Mouse (Mus musculus) thymus, postnatal 25 days (tissue): ENCODE measurements around the gene AL732309.1.
A peak's percentile ranks its signal among the peaks of the same experiment; 100 is the strongest.

Source experiments
- DNase-seq: peaks from one replicate; pipeline ENCODE4 v3.0.0; 2022

Gene AL732309.1

DNA sequence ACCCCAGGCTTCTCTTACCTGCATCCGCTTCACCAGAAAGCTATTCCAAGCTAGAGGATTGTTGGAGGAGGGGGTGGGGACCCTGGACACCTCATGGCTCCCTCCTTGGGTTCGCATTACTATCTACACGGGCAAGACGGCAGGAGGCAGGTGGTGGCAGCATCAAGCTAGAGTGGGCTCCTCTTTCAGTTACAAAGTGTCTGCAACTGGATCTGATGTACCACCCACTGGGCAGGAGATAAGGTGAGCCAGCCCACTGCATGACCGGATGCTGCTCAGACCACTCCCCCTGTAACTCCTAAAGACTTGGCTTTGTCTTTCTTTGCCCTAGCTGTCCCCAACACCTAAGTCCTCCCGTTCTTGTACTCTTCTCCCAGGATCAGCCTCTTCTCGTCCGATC is 10.0 kb downstream of the AL732309.1 start, which contains the start of gene Rnf224:
Gene Rnf224 (minus strand): TSS at position 174 of the 400 bp plus-strand sequence.
- no peak for DNase-seq

DNA sequence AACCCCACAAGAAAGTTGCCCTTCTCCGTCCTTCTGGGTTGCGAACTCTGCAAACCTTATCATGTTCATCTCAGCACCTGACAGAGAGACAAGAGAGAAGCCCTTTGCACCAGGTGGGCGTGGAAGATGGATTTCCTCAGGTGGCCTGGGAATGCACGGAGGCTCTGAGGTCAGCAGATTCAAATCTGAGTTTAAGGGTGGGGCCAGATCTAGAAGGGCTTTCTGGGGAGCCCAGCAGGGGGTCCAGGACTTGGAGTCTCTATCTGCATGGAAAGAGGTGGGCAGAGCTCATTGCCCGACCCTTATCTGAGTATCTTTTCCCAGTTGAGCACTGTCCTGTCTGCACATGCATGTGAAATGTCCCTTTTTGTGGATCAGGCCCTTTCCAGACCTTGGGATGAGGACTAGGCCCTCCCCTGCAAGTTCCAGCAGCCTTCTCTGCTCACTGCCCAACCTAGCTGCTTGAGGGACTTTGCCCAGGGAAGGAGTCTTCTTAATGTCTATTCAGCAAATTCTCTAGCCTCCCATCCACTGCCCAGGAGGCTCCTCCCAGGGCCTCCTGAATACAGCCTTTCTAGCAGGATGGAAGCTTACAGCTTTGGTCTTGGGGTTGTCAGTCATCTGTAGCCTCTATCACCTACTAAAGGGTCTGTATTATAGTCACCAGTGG is 12.0 kb downstream of the AL732309.1 start:
- DNase-seq, result no peak

DNA sequence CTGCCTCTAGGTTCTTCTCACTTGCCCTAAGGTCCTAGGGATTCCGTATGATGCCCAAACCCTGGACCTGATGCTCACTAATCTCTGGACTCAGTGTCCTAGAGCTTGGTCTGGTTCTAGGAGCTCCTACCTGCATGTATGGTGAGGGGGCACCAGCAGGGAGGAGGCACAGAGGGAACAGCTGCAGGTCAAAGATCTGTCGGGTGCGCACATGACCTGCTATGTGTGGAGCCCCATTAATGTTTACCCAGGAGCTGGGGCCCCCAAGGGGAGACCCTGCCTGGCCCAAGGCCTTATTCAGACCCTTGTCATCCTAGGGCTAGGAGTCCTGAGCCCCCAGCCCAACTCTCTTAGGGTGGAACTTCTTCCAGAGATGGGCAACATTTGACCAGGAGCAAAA is 12.6 kb downstream of the AL732309.1 start, which contains the start of gene Slc34a3:
Gene Slc34a3 (minus strand): TSS at position 315 of the 400 bp plus-strand sequence.
- DNase-seq, result no peak

DNA sequence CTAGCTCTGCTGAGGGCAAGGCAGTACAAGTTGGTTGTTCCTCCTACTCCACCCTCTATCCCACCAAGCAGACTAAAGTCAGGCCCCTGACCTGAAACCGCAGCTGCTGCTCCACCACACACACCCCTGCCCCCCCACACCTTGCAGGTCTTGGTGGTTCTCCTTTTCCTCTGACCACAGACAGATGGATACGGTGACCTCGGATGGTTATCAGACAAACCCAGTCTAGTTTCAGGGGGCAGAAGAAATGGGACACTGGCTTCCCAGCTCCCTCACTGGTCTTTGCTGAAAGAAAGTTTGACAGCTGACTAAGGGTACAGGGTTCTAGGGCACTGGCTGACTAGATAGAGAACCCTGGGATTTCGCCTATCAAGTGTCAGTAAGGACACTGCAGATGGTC is 13.2 kb downstream of the AL732309.1 start:
- DNase-seq, result no peak

DNA sequence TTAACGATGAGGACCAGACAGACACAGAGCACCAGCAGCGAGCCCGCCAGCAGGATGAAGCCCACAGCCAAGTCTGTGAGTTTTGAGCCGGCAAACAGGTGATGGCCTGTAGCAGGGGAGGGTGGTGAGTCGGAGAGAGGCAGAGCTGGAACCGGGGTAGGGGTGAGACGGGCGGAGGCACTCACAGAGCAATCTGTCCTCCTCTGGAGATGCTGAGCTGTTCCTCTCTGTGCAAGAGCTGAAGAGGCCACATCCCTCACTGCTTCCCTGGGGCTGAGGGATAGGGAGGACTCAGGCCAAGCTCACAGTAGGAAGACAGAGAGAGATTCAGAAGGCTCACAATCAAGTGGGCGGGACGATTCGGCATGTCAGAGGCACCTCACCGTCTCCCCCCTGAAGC is 15.6 kb downstream of the AL732309.1 start:
- no peak for DNase-seq

DNA sequence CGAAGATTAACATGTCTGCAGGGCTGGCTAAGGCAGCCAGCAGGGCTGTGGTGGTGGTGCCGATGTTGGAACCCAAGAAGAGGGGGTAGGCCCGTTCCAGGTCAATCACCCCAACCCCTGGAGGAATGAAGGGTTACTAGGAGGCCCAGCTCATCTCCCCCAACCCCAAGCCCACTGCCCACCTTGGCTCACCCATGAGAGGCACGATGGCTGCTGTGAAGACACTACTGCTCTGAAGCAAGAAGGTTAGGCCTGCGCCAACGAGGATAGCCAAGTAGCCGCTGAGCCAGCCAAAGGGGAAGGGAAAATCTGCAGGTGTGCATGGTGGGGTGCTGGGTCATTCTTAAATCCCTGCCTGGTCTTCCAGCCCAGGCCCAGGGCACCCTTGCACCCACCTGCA is 16.1 kb downstream of the AL732309.1 start:
- no peak for DNase-seq

DNA sequence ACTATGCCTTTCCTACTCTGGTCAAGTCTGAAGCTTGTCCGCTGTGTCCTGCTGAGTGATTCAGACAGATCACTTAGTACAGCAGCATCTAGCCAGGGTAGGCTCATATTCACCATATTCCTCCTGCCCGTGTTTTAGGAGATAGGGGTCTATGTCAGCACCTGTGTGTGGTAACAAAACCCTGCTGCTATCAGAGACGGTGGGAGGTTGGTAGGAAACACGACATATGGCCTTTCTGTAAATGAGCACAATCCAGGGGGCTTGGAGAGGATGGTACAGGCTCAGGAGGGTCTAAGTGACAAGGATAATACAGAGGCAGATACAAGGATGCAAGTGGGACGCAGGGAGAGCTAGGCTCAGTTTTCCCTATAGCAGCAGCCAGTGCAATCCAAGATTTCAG is 17.1 kb downstream of the AL732309.1 start:
- no peak for DNase-seq

DNA sequence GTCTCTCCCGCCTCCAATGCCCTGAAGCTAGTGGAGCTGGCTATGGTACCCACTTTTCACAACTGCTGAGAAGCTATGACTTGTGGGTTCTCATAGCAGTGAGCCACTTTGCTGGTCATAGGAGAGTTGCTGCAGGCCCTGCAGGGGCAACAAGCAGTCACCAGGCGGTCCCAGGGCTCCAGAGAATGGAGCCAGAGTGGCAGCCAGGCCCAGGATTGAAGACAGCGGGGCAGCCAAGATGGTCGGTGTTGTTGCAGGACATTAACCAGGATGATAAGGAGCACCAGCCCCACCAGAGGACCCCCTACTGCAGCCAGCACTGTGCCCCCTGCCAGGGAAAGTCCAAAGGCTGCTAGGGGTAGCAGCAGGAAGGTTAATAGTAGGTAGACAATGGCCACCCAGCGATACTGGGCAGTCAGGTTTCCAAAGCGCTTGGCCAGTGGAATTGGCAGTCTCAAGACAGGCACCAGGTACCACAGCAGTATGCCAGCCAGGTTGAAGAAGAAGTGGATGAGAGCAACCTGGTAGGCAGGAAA is 17.6 kb downstream of the AL732309.1 start:
- DNase-seq, result no peak

DNA sequence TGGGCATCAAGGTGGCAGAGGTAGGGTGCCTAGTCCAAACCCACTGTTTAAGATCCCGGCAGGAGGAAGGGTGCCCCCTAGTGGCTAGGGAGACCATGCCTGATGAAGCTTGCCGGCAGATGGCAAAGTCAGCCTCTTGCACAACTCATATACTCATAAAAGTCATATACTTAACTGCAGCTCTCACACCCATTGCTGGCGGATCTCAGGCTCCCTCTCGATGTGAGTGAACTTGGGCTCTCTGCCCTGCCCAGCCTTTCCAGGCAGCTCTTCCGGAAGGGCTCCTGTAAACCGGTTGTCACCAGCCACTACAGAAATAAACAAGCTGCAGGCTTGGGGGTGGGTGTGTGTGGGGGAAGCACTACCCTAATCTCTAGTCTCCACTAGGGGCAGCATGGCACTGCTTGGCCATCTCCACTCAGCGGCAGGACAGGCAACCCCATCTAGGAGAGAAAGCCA is 18.2 kb downstream of the AL732309.1 start:
- DNase-seq, result peak; percentile 88

DNA sequence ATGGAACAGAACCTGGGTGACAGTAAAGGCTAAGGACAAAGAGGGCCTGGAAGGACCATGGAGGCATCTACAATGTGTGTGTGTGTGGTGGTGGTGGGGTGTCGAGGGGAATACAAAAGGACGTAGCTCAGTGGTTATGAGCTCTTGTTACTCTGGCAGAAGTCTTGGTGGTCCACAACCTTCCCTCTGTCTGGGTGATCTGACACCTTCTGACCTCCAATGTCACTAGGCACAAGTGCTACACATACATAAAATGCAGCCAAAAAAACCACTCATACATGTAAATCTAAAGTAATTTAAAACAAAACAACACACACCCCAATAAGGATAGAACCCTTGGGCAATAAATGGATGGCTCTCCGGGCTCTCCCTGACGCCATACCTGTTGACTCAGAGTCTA is 19.3 kb downstream of the AL732309.1 start:
- no peak for DNase-seq

DNA sequence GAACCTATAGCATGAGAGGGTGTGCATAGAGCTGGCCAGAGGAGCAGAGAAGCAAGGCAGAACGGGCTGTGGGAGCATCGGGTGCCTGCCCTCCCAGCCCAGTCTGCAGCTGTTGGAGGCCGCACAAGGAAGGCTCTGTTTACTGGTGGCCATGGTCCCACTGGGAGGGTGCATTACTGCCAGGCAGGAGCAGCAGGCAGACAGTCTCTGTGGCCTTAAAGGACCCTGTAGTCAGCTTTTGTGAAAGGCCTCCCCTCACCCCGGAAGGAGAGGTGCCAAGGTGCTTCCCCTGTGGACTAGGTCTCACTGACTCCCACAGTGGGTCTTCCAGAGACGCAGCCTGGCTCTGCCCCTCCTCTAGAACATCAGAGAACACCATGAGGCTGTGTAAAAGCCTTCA is 19.8 kb downstream of the AL732309.1 start:
- DNase-seq, result no peak

DNA sequence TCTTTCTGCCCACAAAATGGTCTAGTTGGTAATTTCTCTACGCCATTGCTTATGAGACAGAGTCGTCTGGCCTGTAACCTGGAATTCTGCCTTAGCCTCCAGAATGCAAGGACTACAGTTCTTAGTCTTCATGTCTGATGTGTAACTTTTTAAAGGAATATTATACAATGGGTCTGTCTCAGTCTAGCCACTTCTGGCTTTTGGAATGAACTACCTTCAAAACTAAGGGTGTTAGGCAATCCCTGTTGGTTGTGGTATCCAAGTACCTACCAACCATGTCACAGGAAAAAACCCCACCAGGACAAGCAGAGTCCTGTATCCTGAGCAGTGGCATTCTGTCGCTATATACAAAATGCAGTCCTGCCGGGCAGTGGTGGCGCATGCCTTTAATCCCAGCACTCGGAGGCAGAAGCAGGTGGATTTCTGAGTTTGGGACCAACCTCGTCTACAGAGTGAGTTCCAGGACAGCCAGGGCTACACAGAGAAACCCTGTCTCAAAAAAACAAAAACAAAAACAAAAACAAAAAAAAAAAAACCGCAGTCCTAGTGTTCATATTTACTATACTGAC is 20.8 kb downstream of the AL732309.1 start:
- DNase-seq, result no peak

DNA sequence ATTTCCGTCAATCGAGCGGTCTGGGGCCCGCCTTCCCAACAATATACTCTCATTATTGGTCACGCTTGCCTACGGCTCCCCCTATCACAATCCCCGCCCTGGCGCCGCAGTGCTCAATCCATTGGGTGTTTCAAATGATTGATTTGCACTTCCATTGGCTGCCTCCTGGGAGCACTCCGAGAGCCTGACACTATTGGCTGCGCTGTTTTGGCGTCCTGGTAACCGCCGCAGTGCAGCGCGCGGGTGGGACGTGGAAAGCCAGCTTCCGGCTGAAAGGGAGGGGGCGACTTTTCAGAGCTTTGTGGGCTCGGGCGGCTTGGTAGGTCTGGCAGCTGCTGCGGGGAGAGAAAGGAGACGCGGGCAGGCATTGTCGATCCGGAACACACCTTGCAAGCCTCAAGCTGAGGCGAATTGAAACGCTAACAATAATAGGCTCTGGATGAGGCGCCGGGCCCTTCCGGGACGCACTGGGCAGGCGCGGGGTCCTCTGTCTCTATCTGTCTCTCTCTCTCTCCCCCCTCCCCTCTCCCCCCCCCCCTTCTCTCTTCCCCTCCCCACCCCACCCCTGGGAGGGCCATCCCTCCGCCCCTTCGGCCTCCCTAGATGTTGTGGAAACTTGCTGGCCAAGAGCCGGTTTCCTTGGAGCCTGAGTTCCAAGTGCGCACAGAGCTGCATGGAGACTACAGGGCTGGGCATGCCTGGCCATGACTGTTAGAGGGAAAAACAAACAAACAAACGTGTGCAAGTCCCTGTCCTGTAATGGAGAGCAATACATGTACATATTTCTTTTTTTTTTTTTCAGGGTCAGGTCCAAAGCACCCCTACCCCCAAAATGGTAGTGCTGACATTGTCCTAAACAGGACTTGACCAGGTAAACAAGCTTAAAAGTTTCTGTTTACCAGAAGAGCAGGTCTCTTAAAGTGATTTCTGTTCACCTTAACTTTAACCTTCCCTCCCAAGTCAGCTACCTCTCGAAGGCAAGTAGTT is 21.6 kb downstream of the AL732309.1 start:
- DNase-seq, result peak; percentile 97

DNA sequence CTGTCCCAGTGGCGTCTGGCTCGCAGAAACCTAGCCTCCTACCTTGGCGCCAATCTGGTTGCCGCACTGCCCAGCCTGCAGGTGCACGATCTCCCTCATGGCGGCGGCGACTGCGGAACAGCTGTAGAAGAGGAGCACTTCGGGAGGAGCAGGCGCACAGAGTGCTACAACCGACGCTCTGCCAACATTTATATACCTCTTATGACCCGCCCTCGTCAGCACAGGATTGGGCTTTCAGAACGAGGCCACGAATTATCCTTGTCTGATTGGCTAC is 22.2 kb downstream of the AL732309.1 start, which contains the start of gene Tubb4b:
Gene Tubb4b (minus strand): TSS at position 211 of the 274 bp plus-strand sequence.
- no peak for DNase-seq

DNA sequence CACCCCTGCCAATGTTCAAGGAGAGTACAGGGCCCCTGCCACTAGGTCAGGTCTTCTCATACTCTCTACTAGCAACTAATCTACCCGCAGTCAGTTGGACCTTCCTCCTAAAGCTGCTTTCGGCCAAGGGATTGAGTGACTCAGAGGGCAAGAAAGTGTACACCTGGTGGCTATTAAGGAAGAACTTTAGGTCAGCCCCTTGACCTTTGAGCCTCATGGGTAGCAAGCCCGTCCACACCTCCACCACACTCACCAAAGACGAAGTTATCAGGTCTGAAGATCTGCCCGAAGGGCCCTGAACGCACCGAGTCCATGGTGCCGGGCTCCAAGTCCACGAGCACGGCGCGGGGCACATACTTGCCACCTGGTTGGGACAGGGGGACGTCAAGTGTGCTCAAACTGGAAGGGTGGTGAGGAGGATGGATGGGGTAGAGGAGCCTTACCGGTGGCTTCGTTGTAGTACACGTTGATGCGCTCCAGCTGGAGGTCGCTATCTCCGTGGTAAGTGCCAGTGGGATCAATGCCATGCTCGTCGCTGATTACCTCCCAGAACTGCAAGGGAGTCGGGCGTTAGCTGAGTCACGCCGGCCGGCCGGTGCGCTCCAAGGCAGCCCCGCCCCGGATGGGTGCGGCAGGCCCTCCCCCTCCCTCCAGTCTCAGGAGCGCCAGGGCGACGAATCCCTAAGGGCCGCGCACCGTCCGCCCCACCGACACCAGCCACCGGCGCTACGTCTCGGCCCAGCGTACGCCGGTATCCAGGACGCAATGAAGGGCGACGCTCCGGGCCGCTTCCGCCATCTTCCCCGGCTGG is 22.8 kb downstream of the AL732309.1 start:
- peak; percentile 82 for DNase-seq

DNA sequence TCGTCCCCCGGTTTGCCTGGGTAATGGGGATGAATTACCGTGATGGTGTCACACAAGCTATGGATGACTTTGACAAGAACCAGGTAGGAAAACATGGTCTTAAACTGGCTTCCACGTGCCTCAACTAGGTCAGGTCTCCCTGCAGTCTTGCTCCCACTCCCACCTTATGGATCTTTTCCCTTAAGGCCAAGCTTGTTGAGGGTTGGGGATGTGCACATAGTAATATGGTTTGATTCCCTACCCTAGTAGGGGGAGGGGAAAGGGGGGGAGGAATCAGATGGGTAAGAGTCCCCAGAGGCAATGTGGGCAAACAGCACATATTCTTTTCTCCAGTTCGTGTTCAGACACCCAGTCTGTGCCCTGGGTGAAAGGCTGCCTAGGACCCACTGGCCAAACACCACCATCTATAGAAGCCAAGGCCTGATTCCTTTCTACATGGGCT is 25.3 kb downstream of the AL732309.1 start:
- DNase-seq, result no peak

DNA sequence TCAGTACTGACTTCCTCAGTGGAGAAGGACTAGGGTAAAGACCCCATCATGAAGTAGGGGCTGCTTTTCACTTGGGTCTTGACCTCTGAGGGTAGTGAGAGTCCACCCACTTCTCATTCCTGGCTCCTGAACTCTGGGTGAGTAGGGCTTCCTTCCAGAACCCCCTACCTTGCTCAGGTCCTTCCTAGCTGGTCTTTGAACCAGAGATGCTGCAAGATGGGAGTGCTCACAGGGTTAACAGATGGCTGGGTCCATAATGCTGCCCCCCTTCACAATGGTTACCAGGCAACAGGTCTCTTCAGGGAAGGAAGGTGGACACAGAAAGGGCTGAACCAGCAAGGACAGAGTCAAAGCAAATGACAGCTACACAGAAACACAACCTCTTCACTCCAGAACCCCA is 28.2 kb downstream of the AL732309.1 start, which contains the start of gene Fam166a:
Gene Fam166a (plus strand): TSS at position 301 of the 400 bp plus-strand sequence.
- no peak for DNase-seq

DNA sequence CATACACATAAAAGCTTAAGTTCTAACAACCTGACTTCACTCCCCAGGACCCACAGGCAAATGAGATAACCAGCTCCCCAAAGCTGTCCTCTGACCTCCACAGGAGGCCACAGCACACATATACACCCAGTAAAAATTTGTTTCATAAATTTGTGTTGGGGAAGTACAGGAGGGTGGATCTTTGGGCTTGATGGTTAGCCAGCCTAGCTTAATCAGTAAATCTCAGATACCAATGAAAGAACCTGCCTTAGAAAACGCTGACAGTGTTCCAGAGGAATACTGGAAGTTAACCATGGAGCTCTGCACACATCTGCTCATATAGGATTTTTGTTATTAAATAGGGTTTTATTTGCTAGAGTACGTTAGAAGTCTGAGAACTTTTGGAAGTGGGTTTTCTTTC is 29.0 kb downstream of the AL732309.1 start:
- no peak for DNase-seq

DNA sequence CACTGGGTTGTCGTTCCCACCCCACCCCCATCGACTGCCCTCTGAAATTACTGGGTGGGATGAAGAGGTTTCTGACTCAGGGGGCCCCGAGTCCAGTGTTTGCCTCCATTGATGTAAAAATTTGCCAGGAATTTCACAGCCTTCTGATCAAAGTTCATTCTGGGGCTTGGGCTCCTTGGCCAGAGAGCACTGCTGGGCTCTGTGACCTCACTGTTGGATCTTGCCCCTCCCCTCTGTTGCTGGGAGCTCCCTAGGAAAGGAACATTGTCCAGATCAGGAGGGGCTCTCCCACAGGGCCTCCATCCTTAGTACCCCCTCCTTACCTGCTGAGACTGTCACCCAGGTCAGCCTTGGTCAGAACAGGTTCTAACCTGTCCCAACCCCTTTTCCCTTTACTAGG is 32.2 kb downstream of the AL732309.1 start, which contains the start of gene Stpg3:
Gene Stpg3 (minus strand): TSS at position 194 of the 400 bp plus-strand sequence.
- no peak for DNase-seq

DNA sequence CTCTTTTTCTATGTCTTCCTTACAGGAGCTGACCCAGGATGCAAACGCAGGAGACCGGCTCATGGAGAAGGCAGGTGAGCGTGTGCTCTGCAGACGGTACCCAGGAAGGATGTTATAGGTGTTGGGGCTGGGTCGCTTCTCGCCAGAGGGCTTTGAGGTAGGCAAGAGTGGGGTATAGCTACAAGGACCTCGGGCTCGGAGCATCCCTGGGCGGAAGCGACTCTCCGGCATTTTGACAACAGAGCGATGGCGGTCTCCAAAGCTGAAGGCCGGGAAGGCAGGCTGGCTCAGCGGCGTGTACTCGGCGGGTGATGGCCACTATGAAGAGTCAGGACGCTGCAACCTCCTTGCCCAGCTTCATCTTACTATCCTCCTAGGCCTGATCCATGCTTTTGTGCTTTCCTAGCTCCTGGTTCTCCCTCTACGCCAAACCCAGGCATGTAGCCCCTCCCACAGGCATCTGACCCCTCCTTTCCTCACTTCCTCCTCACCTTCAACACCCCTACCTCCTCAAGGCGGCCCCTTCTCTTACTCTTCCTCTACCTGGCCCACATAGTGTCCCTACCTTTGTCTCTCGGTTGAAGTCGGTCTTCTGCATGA is 33.3 kb downstream of the AL732309.1 start:
- DNase-seq, result no peak

DNA sequence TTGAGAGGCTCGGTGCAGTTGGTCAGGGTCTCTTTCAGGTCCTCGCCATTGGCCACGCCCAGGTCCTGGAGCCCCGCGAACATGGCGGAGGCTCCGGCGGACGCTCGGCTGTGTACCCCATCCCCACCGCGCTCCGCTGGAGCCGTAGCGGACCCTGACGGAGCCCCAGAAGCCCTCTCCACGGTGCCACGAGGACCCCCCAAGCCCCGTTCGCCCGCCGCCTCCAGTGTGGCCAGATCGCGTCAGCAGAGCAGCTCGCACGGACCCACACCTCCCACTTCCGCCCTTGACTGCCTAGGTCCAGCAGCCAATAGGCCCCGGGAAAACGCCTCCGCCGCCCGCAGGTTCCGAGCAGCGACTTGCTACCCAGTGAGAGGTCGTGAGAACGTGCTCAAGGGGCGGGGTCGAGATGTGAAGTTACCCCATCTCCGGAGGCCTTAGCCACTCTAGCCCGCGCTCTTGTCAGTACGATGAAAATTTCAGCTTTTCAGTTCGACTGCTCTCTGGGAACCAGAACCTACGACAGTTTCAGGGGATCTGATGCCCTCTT is 35.5 kb downstream of the AL732309.1 start, which contains the start of gene Nelfb:
Gene Nelfb (minus strand): TSS at position 369 of the 550 bp plus-strand sequence.
- DNase-seq, result peak; percentile 90
